Comparison of ENCODE assay signal across 21 mouse cellular contexts in genomic region chr6:143597414-143597813, GRCm38 (mm10).
DNase-seq lines count a peak whose midpoint lies in the region; ATAC-seq and TF ChIP-seq lines count a peak whose summit lies in the region.
"Had no signal": no experiment of that assay in that cellular context is flagged by ENCODE, and none has a peak within 500 bp of the region (broad histone marks: within the 10 kb centered on the region; RNA-seq: fewer than 3 reads in every experiment).

No protein-coding gene starts in this region.

- H3K79me2 ChIP-seq in liver, adult 2 months (ENCODE audit: control insufficient read depth, insufficient read depth, low read length), result no peaks in the 10 kb centered on the region

- DNase-seq in cerebellum, postnatal 14 days, result peak; percentile 15 to 46
- no peak for DNase-seq in cerebellum, adult 8-10 months
- peak; percentile 15 for DNase-seq in gastrocnemius, postnatal 10 days
- DNase-seq in gastrocnemius, adult 2 months, result no peak
- peak; percentile 11 for DNase-seq in liver, adult 2 months (ENCODE audit: extremely low read depth, low read depth, low spot score)
- DNase-seq in liver, embryonic 11.5 days (ENCODE audit: low spot score), result no peak
- DNase-seq in NIH3T3 (ENCODE audit: low read depth), result peak; percentile 68
- DNase-seq in retina, postnatal 1 day, result no peak
- DNase-seq: adrenal gland, postnatal 14 days; cerebellum, adult 2 months; heart, adult 2 months had no signal

- no peaks in the 10 kb centered on the region for H3K9me3 ChIP-seq in liver, embryonic 11.5 days (ENCODE audit: control insufficient read depth, low read length)
- H3K9me3 ChIP-seq: embryonic facial prominence, embryonic 15.5 days; forebrain, embryonic 10.5 days; heart, embryonic 15.5 days; hindbrain, embryonic 10.5 days; intestine, embryonic 15.5 days had no signal

- no peak overlapping the region for H3K27ac ChIP-seq in gastrocnemius, adult 2 months
- no peak overlapping the region for H3K27ac ChIP-seq in liver, adult 2 months (replicated peaks; ENCODE audit: insufficient read depth, low read depth, low read length)
- no peak overlapping the region for H3K27ac ChIP-seq in liver, embryonic 11.5 days (ENCODE audit: low read depth, low read length)
- H3K27ac ChIP-seq: embryonic facial prominence, embryonic 15.5 days; forebrain, embryonic 10.5 days; heart, adult 2 months; heart, embryonic 15.5 days; hindbrain, embryonic 10.5 days; hindbrain, embryonic 14.5 days; intestine, embryonic 15.5 days had no signal

- no peak for TF ChIP-seq POLR2A in liver, adult 2 months (IDR thresholded peaks at IDR 0.05; ENCODE audit: extremely low read depth, insufficient read depth, low read length)

- no peak for TF ChIP-seq CTCF in gastrocnemius, adult 2 months (IDR thresholded peaks at IDR 0.05)
- no peak for TF ChIP-seq CTCF in liver, adult 2 months (IDR thresholded peaks at IDR 0.05; ENCODE audit: low read depth, low read length)

- no peaks in the 10 kb centered on the region; the same call in 1 of the 2 replicates for H3K4me1 ChIP-seq in liver, adult 2 months (ENCODE audit: control insufficient read depth, insufficient read depth, low read length)
- H3K4me1 ChIP-seq in liver, embryonic 11.5 days (replicated peaks; ENCODE audit: control insufficient read depth, insufficient read depth, low read length), result no peaks in the 10 kb centered on the region
- H3K4me1 ChIP-seq: embryonic facial prominence, embryonic 15.5 days; heart, embryonic 15.5 days; hindbrain, embryonic 10.5 days; intestine, embryonic 15.5 days had no signal

- ATAC-seq in liver, embryonic 11.5 days (replicated peaks; ENCODE audit: low FRiP score), result no peak
- ATAC-seq: activated CD4-positive, CD25-positive, alpha-beta regulatory T cell, adult 4 months; intestine, embryonic 15.5 days; Patski had no signal

- H3K36me3 ChIP-seq in liver, adult 2 months (ENCODE audit: control insufficient read depth, insufficient read depth, low read length), result no peaks in the 10 kb centered on the region
- no peaks in the 10 kb centered on the region for H3K36me3 ChIP-seq in liver, embryonic 11.5 days (ENCODE audit: control insufficient read depth, insufficient read depth, low read length)
- H3K36me3 ChIP-seq: embryonic facial prominence, embryonic 15.5 days; forebrain, embryonic 10.5 days; heart, embryonic 15.5 days; hindbrain, embryonic 10.5 days; intestine, embryonic 15.5 days had no signal

- no peak overlapping the region for H3K9ac ChIP-seq in liver, adult 2 months (ENCODE audit: low read depth, low read length)
- H3K9ac ChIP-seq in liver, embryonic 11.5 days (ENCODE audit: low read depth, low read length), result no peak overlapping the region
- H3K9ac ChIP-seq: embryonic facial prominence, embryonic 15.5 days; heart, embryonic 15.5 days; hindbrain, embryonic 14.5 days; intestine, embryonic 15.5 days had no signal

- no peaks in the 10 kb centered on the region for H3K27me3 ChIP-seq in liver, adult 2 months (ENCODE audit: control insufficient read depth, insufficient read depth, low read length)
- H3K27me3 ChIP-seq in liver, embryonic 11.5 days (replicated peaks; ENCODE audit: control insufficient read depth, insufficient read depth, low read length), result no peaks in the 10 kb centered on the region
- H3K27me3 ChIP-seq: embryonic facial prominence, embryonic 15.5 days; heart, embryonic 15.5 days; intestine, embryonic 15.5 days had no signal

- H3K4me3 ChIP-seq in gastrocnemius, adult 2 months, result no peak overlapping the region
- H3K4me3 ChIP-seq in liver, adult 2 months (ENCODE audit: insufficient read depth, low read depth, low read length), result no peak overlapping the region
- H3K4me3 ChIP-seq in liver, embryonic 11.5 days (ENCODE audit: low read depth, low read length), result no peak overlapping the region
- H3K4me3 ChIP-seq: embryonic facial prominence, embryonic 15.5 days; erythroblast, embryonic 14.5 days; forebrain, embryonic 10.5 days; heart, adult 2 months; heart, embryonic 15.5 days; hindbrain, embryonic 10.5 days; intestine, embryonic 15.5 days had no signal

- H3K4me2 ChIP-seq in liver, embryonic 11.5 days, result no peak overlapping the region
- H3K4me2 ChIP-seq: embryonic facial prominence, embryonic 15.5 days; heart, embryonic 11.5 days; heart, embryonic 15.5 days; hindbrain, embryonic 14.5 days; intestine, embryonic 15.5 days had no signal

- intact Hi-C loops in gastrocnemius, adult 2 months (cut with DNase I), result no loop called here

- 76% methylated on average over 3 of the region's 3 CpGs for WGBS in liver, adult 2 months
- 87% methylated on average over 3 of the region's 3 CpGs for WGBS in liver, embryonic 11.5 days

Comparison
In these comparisons a context has a peak if more than half of its experiments do, and no peak if none do; other contexts are left out.
1. DNase-seq: peak in cerebellum, postnatal 14 days (2 of 2), gastrocnemius, postnatal 10 days (single experiment), liver, adult 2 months (single experiment) and NIH3T3 (single experiment); none in cerebellum, adult 8-10 months (single experiment), gastrocnemius, adult 2 months (single experiment), liver, embryonic 11.5 days (single experiment) and retina, postnatal 1 day (single experiment).